Mouse (Mus musculus): Measurements from ENCODE around the gene Slc29a4. TPM values are rescaled to one million over a fixed set of nuclear protein-coding genes. Genes with fewer than 3 reads are reported as not detected.

Slc29a4 gene
- polyA plus RNA-seq, 2 experiments from 2014 or later, result 0.50 to 0.86 TPM

- no peak for ATAC-seq
These were observed 4.6 kb downstream of the Slc29a4 start for GRCm38 (mm10) chr5:142696865-142697264.

GRCm38 (mm10) chr5:142697742-142698141 lies 5.4 kb downstream of the Slc29a4 start:
- ATAC-seq, result no peak

GRCm38 (mm10) chr5:142700842-142701589 lies 8.7 kb downstream of the Slc29a4 start:
- no peak for ATAC-seq

- ATAC-seq, result no peak
These were observed 9.6 kb downstream of the Slc29a4 start for GRCm38 (mm10) chr5:142701651-142702510.

- ATAC-seq, result no peak
These were observed 10.3 kb downstream of the Slc29a4 start for GRCm38 (mm10) chr5:142702511-142703138.

- ATAC-seq, result no peak
These were observed 11.3 kb downstream of the Slc29a4 start for GRCm38 (mm10) chr5:142703569-142703968.

GRCm38 (mm10) chr5:142707709-142708108 lies 15.4 kb downstream of the Slc29a4 start:
- ATAC-seq, result no peak

- no peak for ATAC-seq
These were observed 17.1 kb downstream of the Slc29a4 start for GRCm38 (mm10) chr5:142709436-142709835.

- no peak for ATAC-seq
These were observed 20.1 kb downstream of the Slc29a4 start for GRCm38 (mm10) chr5:142712373-142712772.

GRCm38 (mm10) chr5:142713966-142714365 lies 21.7 kb downstream of the Slc29a4 start:
- no peak for ATAC-seq

GRCm38 (mm10) chr5:142715059-142715458 lies 22.7 kb downstream of the Slc29a4 start:
- no peak for ATAC-seq

- no peak for ATAC-seq
These were observed 23.7 kb downstream of the Slc29a4 start for GRCm38 (mm10) chr5:142716056-142716455.

GRCm38 (mm10) chr5:142718037-142718436 lies 25.7 kb downstream of the Slc29a4 start:
- peak; percentile 36 for ATAC-seq

- ATAC-seq, result no peak
These were observed 26.2 kb downstream of the Slc29a4 start for GRCm38 (mm10) chr5:142718486-142718885.

- no peak for ATAC-seq
These were observed 27.6 kb downstream of the Slc29a4 start for GRCm38 (mm10) chr5:142719897-142720296.

- ATAC-seq, result peak; percentile 68
These were observed 31.3 kb downstream of the Slc29a4 start for GRCm38 (mm10) chr5:142723520-142724133.

- ATAC-seq, result no peak
These were observed 32.0 kb downstream of the Slc29a4 start for GRCm38 (mm10) chr5:142724265-142724664.

GRCm38 (mm10) chr5:142726748-142727147 lies 34.4 kb downstream of the Slc29a4 start:
- ATAC-seq, result no peak

GRCm38 (mm10) chr5:142728301-142728700 lies 36.0 kb downstream of the Slc29a4 start:
- ATAC-seq, result no peak

- ATAC-seq, result no peak
These were observed 38.0 kb downstream of the Slc29a4 start for GRCm38 (mm10) chr5:142730295-142730694.

- no peak for ATAC-seq
These were observed 39.6 kb downstream of the Slc29a4 start for GRCm38 (mm10) chr5:142731916-142732315.

GRCm38 (mm10) chr5:142739941-142740340 lies 47.6 kb downstream of the Slc29a4 start:
- no peak for ATAC-seq
